Mouse (Mus musculus) cerebellum, adult 8-10 months (tissue): ENCODE measurements around the gene Arl8b.

Experiments
- DNase-seq: peaks from one replicate; pipeline ENCODE4 v3.0.0; 2022

Arl8b gene

DNA sequence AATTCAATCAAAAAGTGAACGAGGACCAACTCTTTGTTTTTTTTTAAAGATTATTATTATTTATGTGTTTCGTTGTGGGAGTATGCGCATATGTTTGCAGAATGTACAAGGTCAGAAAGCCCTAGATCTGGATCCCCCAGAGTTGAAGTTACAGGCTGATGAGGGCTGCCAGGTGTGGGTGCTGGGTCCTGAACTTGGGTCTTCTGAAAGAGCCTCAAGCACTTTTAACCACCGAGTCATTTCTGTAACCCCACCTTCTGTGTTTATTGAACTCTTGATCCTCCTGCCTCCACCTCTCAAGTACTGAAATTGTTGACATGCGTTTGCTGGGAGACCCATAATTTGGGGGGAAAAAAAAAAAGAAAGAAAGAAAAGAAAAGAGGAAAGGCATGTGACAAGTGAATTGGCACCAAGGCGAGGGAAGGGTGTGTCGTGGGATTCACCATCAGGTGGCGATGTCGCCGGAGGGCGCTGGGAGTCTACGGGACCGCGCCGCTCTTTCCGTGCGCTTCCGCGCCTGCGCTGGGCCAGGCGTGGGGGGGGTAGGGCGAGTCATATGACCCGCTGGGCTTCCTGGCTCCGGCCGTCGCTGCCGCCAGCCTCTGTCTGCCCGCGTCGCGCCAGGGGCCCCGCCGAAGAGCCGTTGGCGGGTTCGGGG lies at the start of gene Arl8b:
TSS of gene Arl8b (plus strand) at position 574 of the 658 bp plus-strand sequence.
- peak; percentile 96 for DNase-seq

- DNase-seq: peak; percentile 70
Observed at GRCm38 (mm10) chr6:108735910-108736750, 46.8 kb upstream of the Arl8b start.

DNA sequence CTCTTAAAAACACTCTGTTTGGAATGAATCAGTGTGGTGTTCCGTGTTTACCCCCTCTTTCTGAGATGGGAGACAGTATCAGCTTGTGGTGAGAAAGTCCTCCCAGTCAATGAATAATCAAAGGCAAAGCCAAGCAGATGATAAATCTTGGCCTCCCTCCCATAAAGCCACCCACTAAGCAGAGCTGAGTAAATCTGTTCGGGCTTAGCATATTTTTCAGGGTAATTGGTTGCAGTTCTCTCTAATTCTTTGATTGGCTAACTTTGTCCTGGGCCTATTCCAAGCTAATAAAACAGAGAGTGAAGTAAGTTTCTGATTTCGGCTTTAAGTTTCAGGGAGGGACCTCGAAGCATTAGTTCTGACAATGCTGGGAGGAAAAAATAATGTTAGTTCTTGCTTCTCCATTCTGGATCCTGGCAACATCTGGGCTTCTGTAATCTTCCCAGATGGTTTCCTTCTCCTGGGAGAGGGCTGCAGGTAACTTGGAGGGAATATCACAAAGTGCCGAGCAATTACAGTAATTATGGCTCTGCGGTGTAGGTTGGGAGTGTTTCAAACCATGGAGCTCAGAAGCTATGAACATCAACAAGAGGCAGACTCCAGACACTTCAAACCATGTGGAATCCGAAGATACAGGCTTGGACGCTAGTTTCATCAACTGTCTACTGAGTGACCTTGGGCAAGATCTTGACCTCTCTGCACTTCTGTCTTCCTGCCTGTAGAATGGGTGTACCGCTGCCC lies 44.3 kb upstream of the Arl8b start:
- no peak for DNase-seq

DNA sequence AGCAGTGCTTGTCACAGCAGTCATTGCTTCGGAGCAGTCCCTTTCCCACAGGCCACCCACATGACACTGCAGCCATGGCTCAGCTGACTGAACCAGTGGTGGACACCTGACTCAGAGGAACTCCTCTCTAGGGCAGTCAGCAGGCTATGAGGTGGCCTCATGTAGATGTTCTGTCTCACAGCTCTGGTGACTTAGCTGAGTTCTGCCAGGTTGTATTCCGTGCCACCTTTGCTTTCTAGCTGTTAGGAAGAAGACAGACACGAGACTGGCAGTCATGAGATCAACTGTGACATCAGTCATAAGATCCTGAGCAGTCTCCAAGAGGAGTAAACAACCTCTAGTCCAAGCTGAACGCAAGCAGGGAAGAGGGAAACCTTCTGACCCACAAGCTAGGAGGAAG lies 42.3 kb upstream of the Arl8b start:
- no peak for DNase-seq

- no peak for DNase-seq
Observed at GRCm38 (mm10) chr6:108743730-108744129, 39.2 kb upstream of the Arl8b start.

DNA sequence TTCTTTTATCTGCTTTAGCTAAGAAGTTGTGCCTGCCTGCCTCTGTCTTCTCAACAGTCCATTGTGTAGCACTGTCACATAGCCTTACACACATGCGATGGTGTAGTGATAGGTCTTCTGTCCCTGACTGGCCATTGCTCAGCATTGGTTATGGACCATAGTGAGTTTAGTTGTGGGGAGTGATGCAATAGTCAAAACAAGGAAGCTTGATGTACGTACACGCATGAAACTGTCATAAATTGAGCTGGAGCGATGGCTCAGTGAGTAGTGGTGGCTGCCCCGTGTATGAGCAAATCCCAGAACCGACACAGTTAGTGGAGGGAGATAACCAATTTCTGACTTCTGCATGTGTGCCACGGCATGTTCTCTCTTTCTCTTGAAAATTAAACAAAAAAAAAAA lies 31.6 kb upstream of the Arl8b start:
- no peak for DNase-seq

DNA sequence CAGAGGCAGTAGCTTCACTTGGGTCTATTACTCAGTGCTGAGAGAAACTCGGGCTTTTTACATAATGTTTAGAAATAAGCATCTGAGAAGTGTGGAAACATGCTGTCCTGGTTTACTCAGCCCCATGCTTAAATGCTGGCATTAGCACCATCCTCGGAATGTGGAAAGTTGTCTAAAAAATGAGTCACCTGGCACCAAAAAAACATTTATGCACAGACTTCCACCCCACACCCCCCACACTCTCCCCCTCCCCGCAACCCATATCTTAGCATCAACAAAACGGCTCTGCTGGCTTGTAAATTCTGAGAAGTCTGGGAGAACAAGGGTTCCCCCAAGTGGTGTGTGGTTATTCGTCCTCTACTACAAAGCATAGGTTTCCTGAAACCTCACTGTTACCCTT lies 30.5 kb upstream of the Arl8b start:
- no peak for DNase-seq

DNA sequence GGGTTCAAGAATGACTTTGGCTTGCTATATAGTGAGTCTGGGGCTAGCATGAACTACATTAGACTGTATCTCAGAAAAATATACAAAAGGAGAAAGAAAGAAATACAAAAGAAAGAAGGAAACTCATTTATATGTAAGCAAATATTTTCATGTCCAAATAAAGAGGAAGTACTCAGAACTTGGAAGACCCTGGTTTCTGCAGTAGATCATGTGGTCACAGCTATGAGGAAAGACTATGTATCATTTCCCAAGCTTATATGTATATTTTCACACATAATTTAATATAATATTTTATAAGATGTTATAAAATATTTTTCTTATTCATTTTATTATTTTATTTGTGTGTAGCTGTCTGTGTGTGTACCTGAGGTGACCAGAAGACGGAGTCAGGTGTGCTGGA lies 29.4 kb upstream of the Arl8b start:
- no peak for DNase-seq

DNA sequence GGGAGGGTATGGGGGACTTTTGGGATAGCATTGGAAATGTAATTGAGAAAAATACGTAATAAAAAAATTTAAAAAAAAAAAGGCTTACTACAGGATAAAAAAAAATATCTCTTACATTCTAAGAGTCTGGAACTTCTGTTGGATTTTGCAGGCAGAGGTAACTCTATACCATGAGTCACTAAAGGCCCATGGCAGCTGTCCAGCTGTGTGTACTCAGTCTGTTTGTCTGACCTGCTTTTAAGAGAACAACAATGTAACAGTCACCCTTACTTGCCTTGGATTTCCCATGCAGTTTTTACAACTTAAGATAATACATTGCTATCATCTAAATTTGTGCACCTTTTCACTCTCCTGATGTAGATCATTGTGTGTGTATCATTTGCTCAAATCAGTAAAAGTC lies 28.5 kb upstream of the Arl8b start:
- no peak for DNase-seq

- no peak for DNase-seq
Observed at GRCm38 (mm10) chr6:108755936-108756335, 27.0 kb upstream of the Arl8b start.

GRCm38 (mm10) chr6:108758997-108759697 lies 23.8 kb upstream of the Arl8b start:
- no peak for DNase-seq

DNA sequence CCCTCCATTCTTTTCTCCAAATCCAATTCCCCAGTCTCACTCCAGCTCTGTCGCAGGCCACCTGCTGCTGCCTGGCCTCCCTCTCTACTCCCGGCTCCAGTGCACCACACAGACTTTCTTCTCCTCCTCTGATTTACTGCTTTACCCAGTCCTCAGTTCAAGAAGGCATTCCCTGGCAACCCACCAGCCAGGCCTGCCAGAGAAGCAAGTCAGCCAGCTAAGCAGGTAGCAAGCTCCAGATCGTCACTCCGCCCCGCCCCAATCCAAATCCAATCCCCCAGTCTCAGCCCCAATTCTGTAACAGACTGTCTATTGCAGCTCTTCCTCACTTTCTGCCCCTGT lies 23.2 kb upstream of the Arl8b start:
- DNase-seq: peak; percentile 34

GRCm38 (mm10) chr6:108770880-108771279 lies 12.0 kb upstream of the Arl8b start:
- DNase-seq: no peak

DNA sequence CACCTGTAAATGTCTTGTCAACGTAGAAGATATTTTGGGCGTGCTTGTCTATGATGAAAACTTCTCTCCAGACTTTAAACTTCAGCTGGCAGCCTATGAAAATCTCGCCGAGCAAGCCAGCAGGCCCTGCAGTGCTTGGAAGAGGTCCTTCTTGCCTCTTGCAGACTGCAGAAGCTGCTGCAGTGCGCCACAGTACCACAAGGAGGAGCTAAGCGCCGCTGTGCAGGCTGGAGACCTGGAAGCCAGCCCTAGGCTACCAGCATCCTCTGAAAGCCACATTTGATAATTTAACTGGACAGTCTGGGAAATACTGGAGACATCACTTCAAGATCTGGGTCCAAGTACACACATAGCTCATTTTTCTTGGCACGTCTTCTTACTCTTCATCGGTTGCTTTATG lies 10.0 kb upstream of the Arl8b start:
- DNase-seq: peak; percentile 78

- no peak for DNase-seq
Observed at GRCm38 (mm10) chr6:108773480-108773879, 9.4 kb upstream of the Arl8b start.

- no peak for DNase-seq
Observed at GRCm38 (mm10) chr6:108776274-108776673, 6.6 kb upstream of the Arl8b start.

GRCm38 (mm10) chr6:108777560-108778287 lies 5.2 kb upstream of the Arl8b start:
- no peak for DNase-seq

DNA sequence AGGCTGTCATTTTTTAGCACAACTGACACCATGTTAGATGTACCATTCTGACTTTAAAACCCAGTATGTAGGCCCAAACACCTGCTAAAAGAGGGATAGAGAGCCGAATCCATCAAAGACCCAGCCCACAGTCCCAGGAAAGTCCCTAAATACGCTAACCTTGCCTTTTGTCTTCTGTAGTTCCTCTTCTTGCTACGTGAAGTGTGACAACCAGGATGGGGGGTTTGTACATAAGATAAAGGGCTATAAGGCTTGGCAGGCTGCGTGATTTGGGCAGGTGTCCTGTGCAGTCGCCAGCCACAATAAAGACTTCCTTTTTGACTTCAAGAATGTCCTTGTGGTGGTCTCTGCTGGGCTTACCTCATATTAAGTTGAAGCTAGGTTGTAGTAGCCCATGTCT lies 4.5 kb upstream of the Arl8b start:
- DNase-seq: no peak

GRCm38 (mm10) chr6:108781865-108782264 lies 1.0 kb upstream of the Arl8b start:
- no peak for DNase-seq

- DNase-seq: no peak
Observed at GRCm38 (mm10) chr6:108783184-108783881, 434 bp downstream of the Arl8b start.

DNA sequence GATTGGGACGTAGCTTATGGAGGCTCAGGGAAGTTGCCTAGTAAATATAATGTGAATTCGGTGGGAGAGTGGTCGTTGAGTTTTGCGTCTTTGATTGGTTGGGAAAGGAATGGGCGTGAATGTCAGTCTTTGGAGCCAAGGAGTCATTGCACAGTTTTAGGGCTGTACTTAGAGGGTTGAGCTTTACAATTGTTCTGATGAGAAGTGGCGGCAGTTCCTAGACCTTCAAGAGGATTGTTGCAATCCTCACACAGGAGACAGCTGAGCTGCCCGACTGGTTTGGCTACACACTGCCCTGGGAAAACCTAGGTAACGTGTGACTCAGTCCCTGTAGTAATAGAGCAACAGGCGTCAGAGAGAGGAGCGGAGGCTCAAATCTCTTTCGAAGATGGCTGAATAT lies 1.2 kb downstream of the Arl8b start:
- DNase-seq: no peak

- DNase-seq: no peak
Observed at GRCm38 (mm10) chr6:108784796-108785195, 1.9 kb downstream of the Arl8b start.
